Mouse (Mus musculus): ENCODE data around the gene Syde2. TPM values are rescaled to one million over a fixed set of nuclear protein-coding genes. Genes with fewer than 3 reads are reported as not detected.

Syde2 gene
- polyA plus RNA-seq, 1 experiment from 2014 or later: 7.5 TPM

DNA sequence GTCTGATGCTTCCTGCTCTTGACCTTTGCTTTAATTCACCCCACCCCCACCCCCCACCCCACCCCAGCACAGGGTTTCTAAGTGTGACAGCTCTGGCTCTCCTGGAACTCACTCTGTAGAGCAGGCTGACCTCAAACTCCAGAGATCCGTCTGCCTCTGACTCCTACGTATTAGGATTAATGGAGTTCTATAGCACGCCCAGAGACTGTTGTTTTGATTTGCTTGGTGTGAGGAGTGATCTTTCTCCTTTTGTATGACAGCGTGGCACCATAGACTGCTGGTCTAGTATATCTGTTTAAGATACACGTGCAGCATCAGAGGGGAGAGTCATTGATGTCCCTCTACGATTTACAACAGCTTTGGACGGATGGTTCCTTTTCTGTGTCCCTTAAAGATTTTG is 25.8 kb downstream of the Syde2 start:
- H3K4me2 ChIP-seq: no peak overlapping the region
- H3K27ac ChIP-seq (ENCODE audit: poor library complexity, severe bottlenecking): no peak overlapping the region
- peaks cover 6% of the 10 kb centered on the region; the same call in 1 of the 2 replicates for H3K9me3 ChIP-seq (replicated peaks)
- WGBS: 82% methylated on average over 7 of the region's 7 CpGs
- H3K4me1 ChIP-seq (replicated peaks): peaks cover 20% of the 10 kb centered on the region
- no peak overlapping the region for H3K9ac ChIP-seq
- no peak overlapping the region for H3K4me3 ChIP-seq
- ATAC-seq (ENCODE audit: insufficient number of reproducible peaks, low FRiP score): no peak
- H3K36me3 ChIP-seq: peaks cover 58% of the 10 kb centered on the region
- H3K27me3 ChIP-seq (replicated peaks): no peaks in the 10 kb centered on the region

GRCm38 (mm10) chr3:146014321-146014720 is 26.7 kb downstream of the Syde2 start:
- Histone ChIP-seq H3K4me2 (no peak overlapping the region), H3K36me3 (peaks cover 57% of the 10 kb centered on the region), H3K4me1 (replicated peaks) (peaks cover 20% of the 10 kb centered on the region), H3K27me3 (replicated peaks) (no peaks in the 10 kb centered on the region), H3K9ac (no peak overlapping the region), H3K4me3 (no peak overlapping the region), H3K9me3 (replicated peaks) (peaks cover 6% of the 10 kb centered on the region; the same call in 1 of the 2 replicates), H3K27ac (ENCODE audit: poor library complexity, severe bottlenecking) (no peak overlapping the region)
- ATAC-seq (ENCODE audit: insufficient number of reproducible peaks, low FRiP score): no peak
- WGBS: 96% methylated on average over 12 of the region's 12 CpGs

- H3K27ac ChIP-seq (ENCODE audit: poor library complexity, severe bottlenecking): no peak overlapping the region
- no peak overlapping the region for H3K4me3 ChIP-seq
- no peaks in the 10 kb centered on the region for H3K27me3 ChIP-seq (replicated peaks)
- 80% methylated on average over 13 of the region's 13 CpGs for whole genome bisulfite sequencing
- ATAC-seq (ENCODE audit: insufficient number of reproducible peaks, low FRiP score): no peak
- 0 out of 2 replicates have a peak, but pooled peaks cover 5% of the 10 kb centered on the region for H3K4me1 ChIP-seq (replicated peaks)
- no peak overlapping the region for H3K9ac ChIP-seq
- peaks cover 6% of the 10 kb centered on the region; the same call in 1 of the 2 replicates for H3K9me3 ChIP-seq (replicated peaks)
- peaks cover 67% of the 10 kb centered on the region for H3K36me3 ChIP-seq
- H3K4me2 ChIP-seq: no peak overlapping the region
These were observed 29.3 kb downstream of the Syde2 start for GRCm38 (mm10) chr3:146016979-146017378.

DNA sequence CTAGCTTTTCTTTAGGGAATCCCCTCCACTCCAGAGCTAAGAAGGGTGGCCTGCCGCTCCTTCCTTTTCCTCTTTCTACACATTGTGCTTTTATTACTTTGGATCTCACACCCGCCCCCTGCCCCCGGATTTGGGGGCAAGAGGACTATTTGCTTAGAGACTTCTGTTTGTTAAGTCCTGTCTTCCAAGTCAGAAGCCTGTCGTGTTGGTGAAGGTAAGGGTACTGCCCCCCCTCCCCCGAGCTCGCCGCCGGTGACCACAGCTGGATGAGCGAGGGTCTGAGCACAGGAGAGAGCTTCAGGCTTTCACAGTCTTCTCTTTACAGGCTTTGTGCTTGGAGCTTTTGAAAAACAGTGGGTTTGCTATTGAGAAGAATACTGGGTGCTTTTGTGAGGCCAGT is 29.9 kb downstream of the Syde2 start:
- Histone ChIP-seq H3K27ac (ENCODE audit: poor library complexity, severe bottlenecking) (no peak overlapping the region), H3K4me2 (no peak overlapping the region), H3K4me3 (no peak overlapping the region), H3K36me3 (peaks cover 69% of the 10 kb centered on the region), H3K4me1 (replicated peaks) (0 out of 2 replicates have a peak, but pooled peaks cover 3% of the 10 kb centered on the region), H3K9ac (no peak overlapping the region), H3K9me3 (replicated peaks) (peaks cover 6% of the 10 kb centered on the region; the same call in 1 of the 2 replicates), H3K27me3 (replicated peaks) (no peaks in the 10 kb centered on the region)
- no peak for ATAC-seq (ENCODE audit: insufficient number of reproducible peaks, low FRiP score)
- 84% methylated on average over 9 of the region's 9 CpGs for WGBS

GRCm38 (mm10) chr3:146022232-146022631 is 34.6 kb downstream of the Syde2 start:
- Histone ChIP-seq H3K9ac (no peak overlapping the region), H3K36me3 (peaks cover 50% of the 10 kb centered on the region), H3K9me3 (replicated peaks) (no peaks in the 10 kb centered on the region), H3K27ac (ENCODE audit: poor library complexity, severe bottlenecking) (no peak overlapping the region), H3K4me1 (replicated peaks) (peaks cover 7% of the 10 kb centered on the region), H3K4me2 (no peak overlapping the region), H3K27me3 (replicated peaks) (no peaks in the 10 kb centered on the region), H3K4me3 (no peak overlapping the region)
- 89% methylated on average over 9 of the region's 9 CpGs for WGBS
- ATAC-seq (ENCODE audit: insufficient number of reproducible peaks, low FRiP score): no peak

GRCm38 (mm10) chr3:146024746-146025145 is 37.1 kb downstream of the Syde2 start:
- Histone ChIP-seq H3K4me3 (no peak overlapping the region), H3K27me3 (replicated peaks) (no peaks in the 10 kb centered on the region), H3K9me3 (replicated peaks) (no peaks in the 10 kb centered on the region), H3K27ac (ENCODE audit: poor library complexity, severe bottlenecking) (no peak overlapping the region), H3K4me2 (no peak overlapping the region), H3K4me1 (replicated peaks) (peaks cover 17% of the 10 kb centered on the region), H3K9ac (no peak overlapping the region), H3K36me3 (peaks cover 33% of the 10 kb centered on the region)
- 87% methylated on average over 7 of the region's 7 CpGs for WGBS
- ATAC-seq (ENCODE audit: insufficient number of reproducible peaks, low FRiP score): no peak

- Histone ChIP-seq H3K27me3 (replicated peaks) (no peaks in the 10 kb centered on the region), H3K9me3 (replicated peaks) (no peaks in the 10 kb centered on the region), H3K4me1 (replicated peaks) (peaks cover 24% of the 10 kb centered on the region), H3K4me3 (no peak overlapping the region), H3K4me2 (no peak overlapping the region), H3K27ac (ENCODE audit: poor library complexity, severe bottlenecking) (no peak overlapping the region), H3K9ac (no peak overlapping the region), H3K36me3 (peaks cover 30% of the 10 kb centered on the region)
- WGBS: 88% methylated on average over 6 of the region's 6 CpGs
- ATAC-seq (ENCODE audit: insufficient number of reproducible peaks, low FRiP score): no peak
These were observed 37.8 kb downstream of the Syde2 start for GRCm38 (mm10) chr3:146025499-146025898.

GRCm38 (mm10) chr3:146027116-146027515 is 39.4 kb downstream of the Syde2 start:
- Histone ChIP-seq H3K36me3 (peaks cover 26% of the 10 kb centered on the region), H3K4me1 (replicated peaks) (peaks cover 26% of the 10 kb centered on the region), H3K9ac (no peak overlapping the region), H3K4me2 (no peak overlapping the region), H3K9me3 (replicated peaks) (no peaks in the 10 kb centered on the region), H3K27ac (ENCODE audit: poor library complexity, severe bottlenecking) (no peak overlapping the region; the same call in 1 of the 2 replicates), H3K4me3 (no peak overlapping the region), H3K27me3 (replicated peaks) (no peaks in the 10 kb centered on the region)
- no peak for ATAC-seq (ENCODE audit: insufficient number of reproducible peaks, low FRiP score)
- WGBS: 21% methylated on average over 6 of the region's 6 CpGs

DNA sequence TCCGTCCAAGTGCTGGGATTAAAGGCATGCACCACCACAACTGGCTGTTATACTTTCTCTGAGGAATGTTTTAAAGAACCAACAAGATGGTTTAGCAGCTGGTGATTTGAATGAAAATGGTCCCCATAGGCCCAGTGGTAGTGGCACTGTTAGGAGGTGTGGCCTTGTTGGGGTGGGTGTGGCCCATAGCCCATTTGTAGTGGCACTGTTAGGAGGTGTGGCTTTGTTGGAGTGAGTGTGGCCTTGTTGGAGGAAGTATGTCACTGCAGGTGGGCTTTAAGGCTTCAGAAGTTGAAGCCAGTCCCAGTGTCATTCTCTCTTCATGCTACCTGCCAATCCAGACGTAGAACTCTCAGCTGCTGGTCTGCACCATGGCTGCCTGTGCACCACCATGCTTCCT is 40.7 kb downstream of the Syde2 start:
- Histone ChIP-seq H3K9me3 (replicated peaks) (peaks cover 4% of the 10 kb centered on the region; the same call in 1 of the 2 replicates), H3K27ac (ENCODE audit: poor library complexity, severe bottlenecking) (no peak overlapping the region), H3K9ac (no peak overlapping the region), H3K4me2 (no peak overlapping the region), H3K4me1 (replicated peaks) (peaks cover 26% of the 10 kb centered on the region), H3K27me3 (replicated peaks) (no peaks in the 10 kb centered on the region), H3K36me3 (peaks cover 15% of the 10 kb centered on the region), H3K4me3 (no peak overlapping the region)
- ATAC-seq (ENCODE audit: insufficient number of reproducible peaks, low FRiP score): no peak
- 89% methylated on average over 2 of the region's 2 CpGs for whole genome bisulfite sequencing

DNA sequence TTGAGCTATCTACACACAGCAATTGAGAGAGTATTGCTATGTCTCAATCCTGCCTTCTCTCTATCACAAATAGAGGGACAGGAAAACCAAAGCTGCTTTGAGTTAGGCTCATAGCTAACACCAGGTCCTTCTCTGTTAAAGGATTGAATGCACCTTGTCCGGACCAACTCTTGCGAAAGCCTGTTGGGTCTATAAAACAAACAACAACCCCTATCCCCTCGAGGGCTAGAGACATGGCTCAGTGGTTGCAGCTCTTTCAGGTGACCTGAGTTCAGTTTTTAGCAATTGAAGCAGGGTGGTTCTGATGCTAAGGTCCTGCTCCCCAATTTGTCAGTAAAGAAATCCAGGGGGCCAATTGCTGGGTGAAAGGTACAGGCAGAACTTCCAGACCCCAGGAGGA is 41.6 kb downstream of the Syde2 start:
- 79% methylated on average over 3 of the region's 3 CpGs for WGBS
- Histone ChIP-seq H3K27me3 (replicated peaks) (no peaks in the 10 kb centered on the region), H3K27ac (ENCODE audit: poor library complexity, severe bottlenecking) (no peak overlapping the region), H3K4me2 (no peak overlapping the region), H3K9me3 (replicated peaks) (peaks cover 4% of the 10 kb centered on the region; the same call in 1 of the 2 replicates), H3K36me3 (peaks cover 7% of the 10 kb centered on the region), H3K9ac (no peak overlapping the region), H3K4me1 (replicated peaks) (peaks cover 26% of the 10 kb centered on the region), H3K4me3 (no peak overlapping the region)
- ATAC-seq (ENCODE audit: insufficient number of reproducible peaks, low FRiP score): no peak

- Histone ChIP-seq H3K9ac (no peak overlapping the region), H3K4me3 (no peak overlapping the region), H3K4me2 (no peak overlapping the region), H3K27me3 (replicated peaks) (no peaks in the 10 kb centered on the region), H3K9me3 (replicated peaks) (peaks cover 4% of the 10 kb centered on the region; the same call in 1 of the 2 replicates), H3K36me3 (no peaks in the 10 kb centered on the region), H3K27ac (ENCODE audit: poor library complexity, severe bottlenecking) (no peak overlapping the region), H3K4me1 (replicated peaks) (peaks cover 26% of the 10 kb centered on the region)
- 10% methylated on average over 5 of the region's 5 CpGs for WGBS
- no peak for ATAC-seq (ENCODE audit: insufficient number of reproducible peaks, low FRiP score)
These were observed 42.7 kb downstream of the Syde2 start for GRCm38 (mm10) chr3:146030255-146030836.

GRCm38 (mm10) chr3:146032976-146033375 is 45.3 kb downstream of the Syde2 start:
- Histone ChIP-seq H3K9me3 (replicated peaks) (peaks cover 4% of the 10 kb centered on the region; the same call in 1 of the 2 replicates), H3K9ac (no peak overlapping the region), H3K27ac (ENCODE audit: poor library complexity, severe bottlenecking) (no peak overlapping the region), H3K4me1 (replicated peaks) (peaks cover 18% of the 10 kb centered on the region), H3K36me3 (no peaks in the 10 kb centered on the region), H3K27me3 (replicated peaks) (no peaks in the 10 kb centered on the region), H3K4me3 (no peak overlapping the region), H3K4me2 (no peak overlapping the region)
- ATAC-seq (ENCODE audit: insufficient number of reproducible peaks, low FRiP score): no peak
- WGBS: 92% methylated on average over 5 of the region's 5 CpGs
